In genomic region chr1:85922865-85923211, GRCm38 (mm10) we compare ENCODE assay signal across 23 mouse cellular contexts. TPM values are rescaled to one million over a fixed set of nuclear protein-coding genes. Genes with fewer than 3 reads are reported as not detected.
DNase-seq lines count a peak whose midpoint lies in the region; ATAC-seq and TF ChIP-seq lines count a peak whose summit lies in the region.
"Had no signal": no experiment of that assay in that cellular context is flagged by ENCODE, and none has a peak within 500 bp of the region (broad histone marks: within the 10 kb centered on the region; RNA-seq: fewer than 3 reads in every experiment).

No protein-coding gene starts in this region.

- no peak for DNase-seq in forebrain, postnatal 0 days
- DNase-seq in layer of hippocampus, adult 2 months (ENCODE audit: low spot score in 2 of 2), result no peak
- DNase-seq in layer of hippocampus, adult 11-12 months (ENCODE audit: low spot score), result no peak
- DNase-seq in neural tube, embryonic 10.5 days (ENCODE audit: extremely low spot score, low spot score), result no peak
- DNase-seq in adrenal gland, adult 8-10 months, result no peak
- DNase-seq in lung, postnatal 36 days, result no peak
- DNase-seq: adrenal gland, adult 2 months; heart, adult 11 months; heart, postnatal 14 days; kidney, adult 2 months; kidney, postnatal 10 days; lung, embryonic 14.5 days; lung, postnatal 4 days; thymus, postnatal 14 days had no signal

- peaks cover 15% of the 10 kb centered on the region for H3K4me1 ChIP-seq in forebrain, embryonic 12.5 days
- H3K4me1 ChIP-seq in forebrain, postnatal 0 days (ENCODE audit: insufficient read depth), result peaks cover 17% of the 10 kb centered on the region
- peaks cover 23% of the 10 kb centered on the region for H3K4me1 ChIP-seq in neural tube, embryonic 13.5 days (replicated peaks)

- H3K36me3 ChIP-seq in forebrain, embryonic 12.5 days (replicated peaks), result no peaks in the 10 kb centered on the region
- H3K36me3 ChIP-seq in forebrain, postnatal 0 days (ENCODE audit: insufficient read depth), result no peaks in the 10 kb centered on the region
- H3K36me3 ChIP-seq in neural tube, embryonic 13.5 days, result no peaks in the 10 kb centered on the region
- H3K36me3 ChIP-seq: embryonic facial prominence, embryonic 10.5 days; heart, embryonic 12.5 days; limb, embryonic 12.5 days had no signal

- 0 out of 2 replicates have a peak overlapping the region, but pooled peaks have one; percentile 31 for H3K27ac ChIP-seq in forebrain, embryonic 12.5 days
- no peak overlapping the region for H3K27ac ChIP-seq in forebrain, postnatal 0 days (ENCODE audit: low read depth, low read length)
- H3K27ac ChIP-seq in layer of hippocampus, adult 2 months, result peak overlapping the region; percentile 75
- peak overlapping the region; percentile 50 for H3K27ac ChIP-seq in neural tube, embryonic 13.5 days (replicated peaks)
- H3K27ac ChIP-seq: embryonic facial prominence, embryonic 10.5 days; limb, embryonic 12.5 days had no signal

- no peak for TF ChIP-seq CTCF in forebrain, postnatal 0 days (IDR thresholded peaks at IDR 0.05; ENCODE audit: low read depth)
- TF ChIP-seq CTCF in layer of hippocampus, adult 2 months (conservative IDR thresholded peaks at IDR 0.05), result no peak

- no peak overlapping the region for H3K4me3 ChIP-seq in forebrain, embryonic 12.5 days (replicated peaks)
- no peak overlapping the region for H3K4me3 ChIP-seq in forebrain, postnatal 0 days (ENCODE audit: low read depth, low read length)
- H3K4me3 ChIP-seq in layer of hippocampus, adult 2 months, result no peak overlapping the region
- H3K4me3 ChIP-seq in neural tube, embryonic 13.5 days, result no peak overlapping the region
- H3K4me3 ChIP-seq: embryonic facial prominence, embryonic 10.5 days; heart, embryonic 12.5 days; limb, embryonic 12.5 days had no signal

- no peak for ATAC-seq in forebrain, embryonic 12.5 days (ENCODE audit: low FRiP score)
- ATAC-seq in forebrain, postnatal 0 days, result no peak
- no peak for ATAC-seq in neural tube, embryonic 13.5 days (ENCODE audit: low read depth)
- ATAC-seq: inflammation-experienced regulatory T-cells, adult 6 months had no signal

- H3K27me3 ChIP-seq in forebrain, embryonic 12.5 days, result no peaks in the 10 kb centered on the region
- no peaks in the 10 kb centered on the region for H3K27me3 ChIP-seq in forebrain, postnatal 0 days (ENCODE audit: insufficient read depth, low read length)
- H3K27me3 ChIP-seq in neural tube, embryonic 13.5 days, result peaks cover 20% of the 10 kb centered on the region
- H3K27me3 ChIP-seq: heart, embryonic 12.5 days; limb, embryonic 12.5 days had no signal

- H3K4me2 ChIP-seq in forebrain, embryonic 12.5 days, result no peak overlapping the region
- H3K4me2 ChIP-seq in forebrain, postnatal 0 days (ENCODE audit: low read depth), result no peak overlapping the region
- H3K4me2 ChIP-seq in neural tube, embryonic 13.5 days, result no peak overlapping the region
- H3K4me2 ChIP-seq: heart, embryonic 12.5 days; limb, embryonic 12.5 days; lung, embryonic 14.5 days had no signal

- H3K9ac ChIP-seq in forebrain, embryonic 12.5 days, result no peak overlapping the region
- no peak overlapping the region for H3K9ac ChIP-seq in forebrain, postnatal 0 days
- H3K9ac ChIP-seq in neural tube, embryonic 13.5 days, result no peak overlapping the region
- H3K9ac ChIP-seq: heart, embryonic 12.5 days; limb, embryonic 12.5 days; lung, embryonic 14.5 days had no signal

- 89% methylated on average over 5 of the region's 5 CpGs for WGBS in forebrain, embryonic 12.5 days
- 82% methylated on average over 5 of the region's 5 CpGs for WGBS in forebrain, postnatal 0 days
- WGBS in neural tube, embryonic 13.5 days, result 70% methylated on average over 5 of the region's 5 CpGs

- H3K9me3 ChIP-seq in forebrain, embryonic 12.5 days, result no peaks in the 10 kb centered on the region
- no peaks in the 10 kb centered on the region for H3K9me3 ChIP-seq in forebrain, postnatal 0 days (ENCODE audit: low read length)
- 0 out of 2 replicates have a peak, but pooled peaks cover 4% of the 10 kb centered on the region for H3K9me3 ChIP-seq in neural tube, embryonic 13.5 days
- H3K9me3 ChIP-seq: embryonic facial prominence, embryonic 10.5 days; limb, embryonic 12.5 days had no signal

RNA-seq across cellular contexts. Expression of gene 4933407L21Rik, which starts 5.4 kb away (rescaled TPM):
- polyA plus RNA-seq in forebrain, embryonic 12.5 days (2016; fragmentation: Nextera tagmentation; extraction: Ambion mirVana), result 2.4 and 3.7 TPM in 2 replicates
- total RNA-seq in forebrain, postnatal 0 days (2014; rRNA removed), result 6.7 and 9.8 TPM in 2 replicates
- 6.2 and 8.6 TPM in 2 replicates for polyA plus RNA-seq in forebrain, postnatal 0 days (2015; fragmentation: Nextera tagmentation; extraction: Ambion mirVana)
- total RNA-seq in layer of hippocampus, adult 2 months (2021), result 1 to 10 TPM; 3.3 to 3.6 TPM
- polyA plus RNA-seq in neural tube, embryonic 13.5 days (2015; fragmentation: Nextera tagmentation; extraction: Ambion mirVana), result 2.7 and 3.5 TPM in 2 replicates
- total RNA-seq in adrenal gland, adult 8-10 months (2022), result 1 to 10 TPM in 1 of 4 experiments, under 1 TPM in 1, not detected in 2; 0.30 to 1.3 TPM
- total RNA-seq: common myeloid progenitor, adult 5-6 weeks; heart, postnatal 14 days had no signal
- polyA plus RNA-seq: adrenal gland, adult 2 months; heart, embryonic 12.5 days; limb, embryonic 12.5 days; lung, embryonic 14.5 days; small intestine, adult 2 months had no signal

RNA-seq across cellular contexts. Expression of gene Itm2c, which starts 28.8 kb away (rescaled TPM):
- polyA plus RNA-seq in forebrain, embryonic 12.5 days (2016; fragmentation: Nextera tagmentation; extraction: Ambion mirVana), result 116 and 119 TPM in 2 replicates
- 244 and 280 TPM in 2 replicates for total RNA-seq in forebrain, postnatal 0 days (2014; rRNA removed)
- 244 and 246 TPM in 2 replicates for polyA plus RNA-seq in forebrain, postnatal 0 days (2015; fragmentation: Nextera tagmentation; extraction: Ambion mirVana)
- total RNA-seq in layer of hippocampus, adult 2 months (2021), result 100 to 1,000 TPM; 748 to 802 TPM
- polyA plus RNA-seq in neural tube, embryonic 13.5 days (2015; fragmentation: Nextera tagmentation; extraction: Ambion mirVana), result 148 and 155 TPM in 2 replicates
- 100 to 1,000 TPM; 674 to 963 (median 811) TPM for total RNA-seq in adrenal gland, adult 8-10 months (2022)

RNA-seq across cellular contexts. Expression of gene Gpr55, which starts 38.0 kb away (rescaled TPM):
- polyA plus RNA-seq in forebrain, embryonic 12.5 days (2016; fragmentation: Nextera tagmentation; extraction: Ambion mirVana), result 0.05 TPM in 1 of 2 replicates, not detected in the other
- total RNA-seq in forebrain, postnatal 0 days (2014; rRNA removed), result 0.05 and 0.08 TPM in 2 replicates
- 0.08 and 0.12 TPM in 2 replicates for polyA plus RNA-seq in forebrain, postnatal 0 days (2015; fragmentation: Nextera tagmentation; extraction: Ambion mirVana)
- total RNA-seq in layer of hippocampus, adult 2 months (2021), result not detected
- polyA plus RNA-seq in neural tube, embryonic 13.5 days (2015; fragmentation: Nextera tagmentation; extraction: Ambion mirVana), result 0.12 TPM in 1 of 2 replicates, not detected in the other
- 1 to 10 TPM; 3.1 to 7.8 (median 5.1) TPM for total RNA-seq in adrenal gland, adult 8-10 months (2022)
- total RNA-seq: common myeloid progenitor, adult 5-6 weeks; gastrocnemius, adult 8-10 months; heart, postnatal 14 days had no signal
- polyA plus RNA-seq: embryonic facial prominence, embryonic 10.5 days; kidney, adult 2 months; limb, embryonic 12.5 days; lung, embryonic 14.5 days had no signal
